Mouse (Mus musculus) adipose tissue, adult 10 weeks (tissue): ENCODE measurements around the gene Kif28. TPM values are rescaled to one million over a fixed set of nuclear protein-coding genes. Genes with fewer than 3 reads are reported as not detected.

Source experiments
- polyA plus RNA-seq: library from polyadenylated mRNA; stranded (reverse); fragments of 350-450 nt; fragmentation: Illumina TruSeq; extraction: RNeasy Lipid Tissue Mini Kit (QIAGEN cat#74804); gene quantifications from one replicate; pipeline ENCODE4 v1.2.3, GENCODE M21; 2014; ENCODE audit warnings: low read depth, low replicate concordance

The Kif28 gene
- not detected for polyA plus RNA-seq

DNA sequence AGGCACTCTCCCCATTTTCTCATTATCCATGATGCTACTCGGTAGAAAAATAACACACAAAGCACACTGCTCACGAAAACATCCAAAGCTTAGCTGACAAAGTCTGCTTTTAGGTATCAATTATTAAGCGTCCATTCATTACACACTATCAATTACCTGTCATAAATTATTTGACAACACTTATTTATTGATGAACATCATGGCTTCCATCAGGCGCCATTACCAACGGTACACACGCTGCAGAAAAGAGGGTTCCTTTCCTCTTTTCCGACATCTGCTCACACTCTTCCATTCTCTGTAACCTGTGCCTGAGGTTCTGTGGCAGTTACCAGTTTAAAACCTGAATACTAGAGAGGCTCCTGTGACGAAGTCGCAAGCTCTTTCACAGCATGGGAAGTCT lies at the start of gene Kif28:
Gene Kif28, minus strand, starts transcription at position 101 of the 400 bp plus-strand sequence.

GRCm38 (mm10) chr1:179668013-179668805 lies 76.9 kb downstream of the Kif28 start, which contains the start of gene Sccpdh:
Gene Sccpdh, plus strand, starts transcription at chr1:179668210.

Other genes starting within 250 kb of the Kif28 start
- gene Smyd3, start 227.2 kb downstream of the Kif28 start, polyA plus RNA-seq: 5.5 TPM
- gene Tfb2m, start 199.0 kb downstream of the Kif28 start, polyA plus RNA-seq: 21.6 TPM
- gene Cnst, start 198.9 kb downstream of the Kif28 start, polyA plus RNA-seq: 14.0 TPM
- 38.8 TPM for gene Sccpdh, start 77.1 kb downstream of the Kif28 start, polyA plus RNA-seq
- gene Gm10518, start 58.1 kb upstream of the Kif28 start, polyA plus RNA-seq: not detected
- 29.8 TPM for gene Ahctf1, start 58.4 kb upstream of the Kif28 start, polyA plus RNA-seq
- 32.0 TPM for gene Cdc42bpa, start 215.2 kb upstream of the Kif28 start, polyA plus RNA-seq